Mouse (Mus musculus): ENCODE results near the gene Padi1.

The Padi1 gene

DNA sequence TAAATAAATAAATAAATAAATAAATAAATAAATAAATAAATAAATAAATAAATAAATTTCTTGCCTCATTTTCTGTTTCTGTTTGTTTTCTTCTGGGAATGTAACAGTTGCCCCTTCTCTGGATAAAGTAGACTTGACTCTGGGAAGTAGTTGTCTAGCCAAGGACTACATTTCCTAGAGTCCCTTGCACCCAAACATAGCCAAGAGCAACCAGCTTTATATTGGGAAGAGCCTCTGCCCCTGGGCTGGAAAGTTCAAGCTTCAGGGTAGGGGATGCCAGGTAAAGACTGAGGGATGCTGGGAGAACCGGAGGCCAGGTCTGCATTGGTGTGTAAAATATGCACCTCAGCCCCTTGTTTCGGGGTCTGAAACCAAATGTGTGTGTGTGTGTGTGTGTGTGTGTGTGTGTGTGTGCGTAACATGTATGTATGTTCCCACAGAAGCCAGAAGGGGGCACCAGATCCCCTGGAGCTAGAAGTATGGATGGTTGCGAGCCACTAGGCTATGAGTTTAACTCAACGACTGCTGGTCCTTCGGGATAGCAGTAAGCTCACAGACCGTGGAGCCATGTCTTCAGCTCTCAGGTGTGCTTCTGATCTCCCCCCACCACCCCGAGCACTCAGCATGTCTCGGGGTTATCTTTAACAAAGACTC lies 61.2 kb downstream of the Padi1 start:
- WGBS, result 98% methylated on average over 9 of the region's 9 CpGs

DNA sequence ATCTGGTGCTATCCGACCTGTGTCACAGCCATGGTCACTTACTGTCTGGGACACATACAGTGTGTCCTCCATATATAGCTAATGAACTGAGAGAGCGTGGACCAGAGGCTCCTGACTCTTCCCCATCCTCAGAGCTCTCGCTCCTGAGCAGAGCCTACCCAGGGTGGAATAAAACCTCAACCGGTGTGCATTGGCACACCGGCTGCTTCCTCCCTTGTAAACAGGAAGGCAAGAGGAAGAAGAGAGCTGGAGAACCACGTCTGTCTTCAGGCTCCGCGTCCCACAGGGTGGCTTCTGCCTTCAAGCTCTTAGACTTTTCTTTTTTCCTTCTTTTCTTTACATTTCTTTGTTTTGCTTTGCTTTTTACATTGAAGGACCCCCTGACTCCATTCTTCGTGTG lies 62.8 kb downstream of the Padi1 start:
- WGBS, result 87% methylated on average over 9 of the region's 9 CpGs

DNA sequence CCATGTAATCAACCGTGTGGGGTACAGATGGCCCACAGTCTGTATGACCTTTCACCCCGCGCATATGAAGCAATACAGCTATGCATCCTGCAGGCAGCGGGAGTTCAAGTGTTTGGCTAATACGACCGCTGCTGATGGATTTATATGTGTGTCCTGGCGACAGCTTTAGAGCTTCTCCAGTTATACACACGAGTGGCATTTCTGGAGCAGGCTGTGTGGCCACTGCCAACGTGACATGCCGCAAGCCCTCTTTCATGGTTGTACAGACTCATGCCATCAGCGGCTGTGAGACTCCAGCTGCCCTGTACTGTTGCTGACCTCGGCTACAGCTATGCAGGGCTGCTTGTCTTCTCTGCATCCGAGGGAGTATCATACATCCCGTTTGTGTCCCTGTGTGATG lies 65.1 kb downstream of the Padi1 start:
- 93% methylated on average over 14 of the region's 14 CpGs for WGBS

- WGBS, result 46% methylated on average over 19 of the region's 19 CpGs
These were observed 65.7 kb downstream of the Padi1 start for GRCm38 (mm10) chr4:140779803-140780397.

DNA sequence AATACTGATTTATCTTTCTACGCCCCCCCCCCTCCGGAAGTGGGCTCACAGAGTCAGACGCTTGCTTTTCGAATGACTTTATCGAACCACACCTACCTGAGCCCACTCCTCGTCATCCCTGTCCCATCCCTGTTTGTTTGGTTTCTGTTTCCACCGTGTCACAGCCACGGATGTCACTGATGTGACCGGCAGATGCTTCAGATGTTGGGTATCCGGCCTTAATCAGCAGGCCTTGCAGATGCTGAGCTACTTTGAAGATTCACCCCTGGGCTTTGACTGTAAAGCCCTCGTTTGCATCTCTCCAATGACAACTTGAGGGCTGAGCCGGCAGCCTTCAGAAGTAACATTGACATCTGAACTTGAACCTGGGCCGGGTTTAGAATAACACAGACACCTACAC lies 69.0 kb downstream of the Padi1 start:
- WGBS, result 82% methylated on average over 13 of the region's 13 CpGs

GRCm38 (mm10) chr4:140775876-140776275 lies 69.7 kb downstream of the Padi1 start:
- 86% methylated on average over 10 of the region's 10 CpGs for WGBS

- 91% methylated on average over 9 of the region's 9 CpGs for WGBS
These were observed 70.7 kb downstream of the Padi1 start for GRCm38 (mm10) chr4:140774893-140775292.

DNA sequence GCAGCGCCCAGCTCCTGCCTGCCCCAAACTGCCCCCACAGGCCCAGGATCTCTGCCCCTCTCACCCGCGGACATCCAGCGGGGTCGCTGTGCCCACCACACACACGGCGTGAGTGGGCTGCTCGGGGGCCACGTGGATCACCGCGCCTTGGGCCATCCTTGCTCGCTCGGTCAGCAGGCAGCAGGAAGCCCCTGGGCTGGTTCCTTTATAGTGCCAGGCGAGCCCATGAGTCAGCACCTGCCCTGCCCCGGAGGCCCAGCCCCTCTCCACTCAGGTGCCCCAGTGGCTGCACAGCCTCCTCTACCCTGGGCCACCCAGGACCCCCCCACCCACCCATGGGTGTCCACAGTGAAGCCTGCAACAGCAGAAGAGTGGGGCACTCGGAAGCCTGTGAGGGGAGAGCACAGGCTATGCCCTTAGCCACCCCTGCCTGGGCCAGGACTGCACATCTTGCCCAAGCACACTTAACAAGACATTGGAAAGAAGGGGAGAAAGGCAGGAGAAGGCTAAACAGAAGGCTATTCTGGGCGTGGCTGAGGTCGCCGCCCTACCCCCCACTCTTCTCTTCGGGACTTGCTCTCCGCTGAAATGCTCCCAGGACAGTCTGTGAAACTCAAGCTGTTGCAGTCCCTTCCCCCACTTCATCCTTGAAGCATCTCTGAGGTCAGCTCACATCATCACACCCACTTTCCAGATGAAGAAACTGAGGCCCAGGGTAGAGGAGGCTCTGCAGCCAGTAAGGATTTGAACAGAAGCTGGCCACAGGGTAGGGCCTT lies 71.4 kb downstream of the Padi1 start, which contains the start of gene Padi4:
Gene Padi4, minus strand, starts transcription at position 212 of the 776 bp plus-strand sequence.
- WGBS, result 91% methylated on average over 21 of the region's 21 CpGs

GRCm38 (mm10) chr4:140771091-140771490 lies 74.5 kb downstream of the Padi1 start:
- 69% methylated on average over 4 of the region's 4 CpGs for WGBS

- 22% methylated on average over 13 of the region's 13 CpGs for WGBS
These were observed 75.1 kb downstream of the Padi1 start for GRCm38 (mm10) chr4:140770433-140770832.

- WGBS, result 79% methylated on average over 5 of the region's 5 CpGs
These were observed 76.6 kb downstream of the Padi1 start for GRCm38 (mm10) chr4:140768973-140769372.

- 86% methylated on average over 3 of the region's 3 CpGs for WGBS
These were observed 79.6 kb downstream of the Padi1 start for GRCm38 (mm10) chr4:140765936-140766335.

GRCm38 (mm10) chr4:140763158-140763557 lies 82.4 kb downstream of the Padi1 start:
- WGBS, result 34% methylated on average over 9 of the region's 9 CpGs
